Mouse (Mus musculus) urinary bladder, postnatal 25 days (tissue): ENCODE measurements around the gene Kcng1.
A peak's percentile ranks its signal among the peaks of the same experiment; 100 is the strongest.

Experiments
- DNase-seq: peaks from one replicate; pipeline ENCODE4 v3.0.0; 2022; ENCODE audit warnings: low spot score

The Kcng1 gene

GRCm38 (mm10) chr2:168260124-168260523 is 21.4 kb downstream of the Kcng1 start:
- DNase-seq, result no peak

GRCm38 (mm10) chr2:168259046-168259445 is 22.5 kb downstream of the Kcng1 start:
- DNase-seq, result no peak

- no peak for DNase-seq
These were observed 24.3 kb downstream of the Kcng1 start for GRCm38 (mm10) chr2:168257188-168257587.

- DNase-seq, result no peak
These were observed 25.0 kb downstream of the Kcng1 start for GRCm38 (mm10) chr2:168256506-168256905.

- no peak for DNase-seq
These were observed 27.7 kb downstream of the Kcng1 start for GRCm38 (mm10) chr2:168253822-168254221.

GRCm38 (mm10) chr2:168252639-168253292 is 28.8 kb downstream of the Kcng1 start:
- no peak for DNase-seq

GRCm38 (mm10) chr2:168250270-168250669 is 31.3 kb downstream of the Kcng1 start:
- DNase-seq, result peak; percentile 84

GRCm38 (mm10) chr2:168248856-168249245 is 32.7 kb downstream of the Kcng1 start:
- DNase-seq, result no peak

- no peak for DNase-seq
These were observed 33.2 kb downstream of the Kcng1 start for GRCm38 (mm10) chr2:168248167-168248855.

GRCm38 (mm10) chr2:168245571-168245970 is 36.0 kb downstream of the Kcng1 start:
- DNase-seq, result no peak

GRCm38 (mm10) chr2:168243278-168243677 is 38.3 kb downstream of the Kcng1 start:
- no peak for DNase-seq

GRCm38 (mm10) chr2:168242841-168243240 is 38.7 kb downstream of the Kcng1 start:
- no peak for DNase-seq

- no peak for DNase-seq
These were observed 43.2 kb downstream of the Kcng1 start for GRCm38 (mm10) chr2:168238335-168238734.

GRCm38 (mm10) chr2:168233286-168233685 is 48.2 kb downstream of the Kcng1 start:
- DNase-seq, result no peak

GRCm38 (mm10) chr2:168231471-168231829 is 50.1 kb downstream of the Kcng1 start:
- no peak for DNase-seq

GRCm38 (mm10) chr2:168230773-168231470 is 50.6 kb downstream of the Kcng1 start:
- no peak for DNase-seq

GRCm38 (mm10) chr2:168230026-168230728 is 51.4 kb downstream of the Kcng1 start, which contains the start of the genes Gm20716, Dpm1 and Mocs3:
TSS of gene Gm20716 (minus strand) at chr2:168230364.
TSS of gene Dpm1 (minus strand) at chr2:168230591.
TSS of gene Mocs3 (plus strand) at chr2:168230622.
- peak; percentile 81 for DNase-seq

GRCm38 (mm10) chr2:168229116-168230025 is 52.2 kb downstream of the Kcng1 start:
- peak; percentile 36 for DNase-seq

- no peak for DNase-seq
These were observed 58.2 kb downstream of the Kcng1 start for GRCm38 (mm10) chr2:168223326-168223725.

- DNase-seq, result no peak
These were observed 67.6 kb downstream of the Kcng1 start for GRCm38 (mm10) chr2:168213788-168214397.
